8 mouse cellular contexts compared by ENCODE assay signal in the genomic region with DNA sequence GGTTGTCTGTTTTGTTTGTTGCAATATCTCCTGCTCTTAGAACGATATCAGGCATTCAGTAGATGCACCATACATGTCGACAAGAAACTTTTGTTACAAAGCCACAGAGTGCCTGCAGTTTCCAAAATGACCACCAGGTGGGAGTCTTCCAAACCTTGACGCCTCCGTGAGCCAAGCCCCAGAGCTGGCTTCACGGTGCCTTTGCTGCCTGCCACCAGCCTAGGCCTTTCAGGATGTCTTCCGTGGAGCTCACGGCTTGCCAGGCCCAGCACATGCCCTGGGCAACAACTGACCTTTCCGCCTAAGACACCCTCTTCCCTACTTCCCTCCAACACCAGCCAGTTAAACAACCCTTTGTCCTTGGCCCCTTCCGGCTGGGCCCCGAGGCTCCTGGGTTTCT. TPM values are rescaled to one million over a fixed set of nuclear protein-coding genes. Genes with fewer than 3 reads are reported as not detected.
DNase-seq lines count a peak whose midpoint lies in the region; ATAC-seq and TF ChIP-seq lines count a peak whose summit lies in the region.

No protein-coding gene starts in this region.

- H3K4me3 ChIP-seq in intestine, postnatal 0 days (ENCODE audit: low read depth, low read length), result no peak overlapping the region
- H3K4me3 ChIP-seq in midbrain, embryonic 10.5 days, result no peak overlapping the region

- H3K27ac ChIP-seq in intestine, postnatal 0 days (ENCODE audit: low read depth, low read length), result no peak overlapping the region
- peak overlapping the region; percentile 46; the same call in 1 of the 2 replicates for H3K27ac ChIP-seq in midbrain, embryonic 10.5 days (replicated peaks)

- H3K36me3 ChIP-seq in intestine, postnatal 0 days (ENCODE audit: control insufficient read depth, insufficient read depth), result no peaks in the 10 kb centered on the region
- no peaks in the 10 kb centered on the region for H3K36me3 ChIP-seq in midbrain, embryonic 10.5 days

- 0 out of 2 replicates have a peak, but pooled peaks cover 7% of the 10 kb centered on the region for H3K27me3 ChIP-seq in intestine, postnatal 0 days (replicated peaks; ENCODE audit: control insufficient read depth, insufficient read depth, low read length)
- no peaks in the 10 kb centered on the region for H3K27me3 ChIP-seq in midbrain, embryonic 10.5 days (ENCODE audit: low read depth, poor library complexity, severe bottlenecking)

- no peaks in the 10 kb centered on the region for H3K9me3 ChIP-seq in intestine, postnatal 0 days (ENCODE audit: control insufficient read depth)
- 0 out of 2 replicates have a peak, but pooled peaks cover 7% of the 10 kb centered on the region for H3K9me3 ChIP-seq in midbrain, embryonic 10.5 days (replicated peaks)

- no peak overlapping the region for H3K9ac ChIP-seq in intestine, postnatal 0 days (ENCODE audit: low read depth, low read length)

- no peak overlapping the region for H3K4me2 ChIP-seq in intestine, postnatal 0 days (replicated peaks; ENCODE audit: low read depth)

- intact Hi-C loops in left cerebral cortex, postnatal 36 days (cut with DNase I), result loop anchor here (1.0 kb wide), 1 partner anchor 20 kb away; no protein-coding TSS in a partner anchor

- ATAC-seq in granulocyte monocyte progenitor cell, adult 5-6 weeks (replicated peaks; ENCODE audit: poor library complexity, severe bottlenecking), result peak; percentile 53
- ATAC-seq in intestine, postnatal 0 days, result peak; percentile 56
- no peak for ATAC-seq in activated CD4-positive, CD25-positive, alpha-beta regulatory T cell, adult 4 months

- WGBS in intestine, postnatal 0 days, result 12% methylated on average over 10 of the region's 10 CpGs
- WGBS in midbrain, embryonic 10.5 days, result 24% methylated on average over 10 of the region's 10 CpGs

- peak; percentile 91 for DNase-seq in adrenal gland, postnatal 10 days
- peak; percentile 80 for DNase-seq in embryo, embryonic 11.5 days (ENCODE audit: low read depth, low spot score)
- DNase-seq in left cerebral cortex, postnatal 36 days (ENCODE audit: low spot score in 2 of 2), result peak; percentile 72 to 82
- peak; percentile 83 for DNase-seq in midbrain, embryonic 10.5 days (ENCODE audit: low spot score)
- peak; percentile 61 to 72 for DNase-seq in right cerebral cortex, postnatal 36 days (ENCODE audit: low spot score in 2 of 2)

- TF ChIP-seq CTCF in intestine, postnatal 0 days (IDR thresholded peaks at IDR 0.05; ENCODE audit: low read depth), result peak; percentile 89

- no peaks in the 10 kb centered on the region for H3K4me1 ChIP-seq in intestine, postnatal 0 days (replicated peaks; ENCODE audit: control insufficient read depth, insufficient read depth, low read length)
- H3K4me1 ChIP-seq in midbrain, embryonic 10.5 days, result no peaks in the 10 kb centered on the region; the same call in 1 of the 2 replicates

RNA-seq across cellular contexts. Expression of gene Kcnn4, which starts 5.2 kb away (rescaled TPM):
- total RNA-seq in adrenal gland, postnatal 10 days (2021), result 1 to 10 TPM; 4.2 to 5.4 TPM
- total RNA-seq in granulocyte monocyte progenitor cell, adult 5-6 weeks (2014; fragmentation: Nextera tagmentation), result 24.2 and 31.4 TPM in 2 replicates
- total RNA-seq in granulocyte monocyte progenitor cell, adult 5-6 weeks (2017), result 36.3 and 43.5 TPM in 2 replicates
- 3.2 and 3.7 TPM in 2 replicates for polyA plus RNA-seq in intestine, postnatal 0 days (2015; fragmentation: Nextera tagmentation; extraction: Ambion mirVana)
- total RNA-seq in left cerebral cortex, postnatal 36 days (2021), result under 1 TPM; 0.42 to 0.77 TPM
- polyA plus RNA-seq in midbrain, embryonic 10.5 days (2016; fragmentation: Nextera tagmentation; extraction: Ambion mirVana), result 3.3 and 4.0 TPM in 2 replicates
- polyA plus RNA-seq in activated CD4-positive, CD25-positive, alpha-beta regulatory T cell, adult 4 months (2017; shearing (Covaris generic)), result 100 to 1,000 TPM; 101 to 105 TPM

RNA-seq across cellular contexts. Expression of gene Lypd5, which starts 15.8 kb away (rescaled TPM):
- total RNA-seq in adrenal gland, postnatal 10 days (2021), result not detected
- not detected in 2 replicates for total RNA-seq in granulocyte monocyte progenitor cell, adult 5-6 weeks (2014; fragmentation: Nextera tagmentation)
- total RNA-seq in granulocyte monocyte progenitor cell, adult 5-6 weeks (2017), result not detected in 2 replicates
- polyA plus RNA-seq in intestine, postnatal 0 days (2015; fragmentation: Nextera tagmentation; extraction: Ambion mirVana), result not detected in 2 replicates
- not detected for total RNA-seq in left cerebral cortex, postnatal 36 days (2021)
- polyA plus RNA-seq in midbrain, embryonic 10.5 days (2016; fragmentation: Nextera tagmentation; extraction: Ambion mirVana), result not detected in 2 replicates
- not detected for polyA plus RNA-seq in activated CD4-positive, CD25-positive, alpha-beta regulatory T cell, adult 4 months (2017; shearing (Covaris generic))

RNA-seq across cellular contexts. Expression of gene Tescl, which starts 31.1 kb away (rescaled TPM):
- total RNA-seq in adrenal gland, postnatal 10 days (2021), result under 1 TPM; 0.36 to 0.42 TPM
- not detected in 2 replicates for total RNA-seq in granulocyte monocyte progenitor cell, adult 5-6 weeks (2014; fragmentation: Nextera tagmentation)
- total RNA-seq in granulocyte monocyte progenitor cell, adult 5-6 weeks (2017), result not detected in 2 replicates
- 0.18 TPM in 1 of 2 replicates, not detected in the other for polyA plus RNA-seq in intestine, postnatal 0 days (2015; fragmentation: Nextera tagmentation; extraction: Ambion mirVana)
- not detected for total RNA-seq in left cerebral cortex, postnatal 36 days (2021)
- polyA plus RNA-seq in midbrain, embryonic 10.5 days (2016; fragmentation: Nextera tagmentation; extraction: Ambion mirVana), result 0.14 and 0.26 TPM in 2 replicates
- polyA plus RNA-seq in activated CD4-positive, CD25-positive, alpha-beta regulatory T cell, adult 4 months (2017; shearing (Covaris generic)), result not detected

RNA-seq across cellular contexts. Expression of gene Smg9, which starts 34.6 kb away (rescaled TPM):
- 10 to 100 TPM; 19.5 to 24.1 TPM for total RNA-seq in adrenal gland, postnatal 10 days (2021)
- 21.6 and 29.5 TPM in 2 replicates for total RNA-seq in granulocyte monocyte progenitor cell, adult 5-6 weeks (2014; fragmentation: Nextera tagmentation)
- total RNA-seq in granulocyte monocyte progenitor cell, adult 5-6 weeks (2017), result 19.5 and 21.8 TPM in 2 replicates
- polyA plus RNA-seq in intestine, postnatal 0 days (2015; fragmentation: Nextera tagmentation; extraction: Ambion mirVana), result 14.0 and 15.1 TPM in 2 replicates
- 10 to 100 TPM; 39.6 to 51.1 TPM for total RNA-seq in left cerebral cortex, postnatal 36 days (2021)
- 29.0 and 34.1 TPM in 2 replicates for polyA plus RNA-seq in midbrain, embryonic 10.5 days (2016; fragmentation: Nextera tagmentation; extraction: Ambion mirVana)
- 10 to 100 TPM; 24.1 to 31.0 TPM for polyA plus RNA-seq in activated CD4-positive, CD25-positive, alpha-beta regulatory T cell, adult 4 months (2017; shearing (Covaris generic))

RNA-seq across cellular contexts. Expression of gene Zfp94, which starts 48.4 kb away (rescaled TPM):
- 1 to 10 TPM; 2.7 to 6.4 TPM for total RNA-seq in adrenal gland, postnatal 10 days (2021)
- 5.8 and 6.0 TPM in 2 replicates for total RNA-seq in granulocyte monocyte progenitor cell, adult 5-6 weeks (2014; fragmentation: Nextera tagmentation)
- total RNA-seq in granulocyte monocyte progenitor cell, adult 5-6 weeks (2017), result 2.0 and 3.4 TPM in 2 replicates
- polyA plus RNA-seq in intestine, postnatal 0 days (2015; fragmentation: Nextera tagmentation; extraction: Ambion mirVana), result 3.1 and 3.2 TPM in 2 replicates
- 10 to 100 TPM; 13.2 to 16.2 TPM for total RNA-seq in left cerebral cortex, postnatal 36 days (2021)
- 13.7 and 15.5 TPM in 2 replicates for polyA plus RNA-seq in midbrain, embryonic 10.5 days (2016; fragmentation: Nextera tagmentation; extraction: Ambion mirVana)
- polyA plus RNA-seq in activated CD4-positive, CD25-positive, alpha-beta regulatory T cell, adult 4 months (2017; shearing (Covaris generic)), result 1 to 10 TPM; 7.8 to 9.3 TPM
